Mouse (Mus musculus) CH12.LX (cell line): Measurements from ENCODE around the gene Arpp19. TPM values are rescaled to one million over a fixed set of nuclear protein-coding genes. Genes with fewer than 3 reads are reported as not detected.

Experiments
- DNase-seq: peaks from one replicate; pipeline ENCODE4 v3.0.0-alpha.2; 2013; ENCODE audit errors: extremely low read depth
- H3K27ac ChIP-seq: 2 replicates; pipeline ENCODE4 v1.5.1; 2012; ENCODE audit warnings: low read depth, mild to moderate bottlenecking, control low read depth, moderate library complexity; ENCODE audit not compliant: insufficient read depth
- H3K27me3 ChIP-seq: replicated peaks from 2 replicates; pipeline ENCODE3; 2012; ENCODE audit warnings: inconsistent platforms
- H3K36me3 ChIP-seq, 2 experiments: replicated peaks in 1 of 2; 2 replicates each; pipeline versions ENCODE3 to v1.6.1; 2012; ENCODE audit warnings: inconsistent platforms in 1 of 2, low read length in 1 of 2, mild to moderate bottlenecking in 1 of 2, mixed read lengths in 1 of 2, moderate library complexity in 1 of 2; ENCODE audit not compliant: control insufficient read depth in 1 of 2, insufficient read depth in 1 of 2
- H3K4me1 ChIP-seq, 2 experiments: 2 replicates each; pipeline ENCODE4 v1.6.1; 2012; ENCODE audit warnings: inconsistent platforms in 1 of 2, moderate library complexity in 1 of 2; ENCODE audit not compliant: insufficient read depth in 2 of 2, control insufficient read depth in 1 of 2
- H3K4me2 ChIP-seq: 2 replicates; pipeline ENCODE4 v1.6.1; 2012; ENCODE audit warnings: low read depth, mild to moderate bottlenecking, control low read depth; ENCODE audit not compliant: poor library complexity, insufficient read depth, severe bottlenecking
- H3K4me3 ChIP-seq, 3 experiments: fragments of 150-350 bp in 1 of 3; sonication (generic) in 1 of 3; replicated peaks in 1 of 3; 2 replicates each; pipeline versions ENCODE3 to v1.5.1; 2011 to 2012; ENCODE audit warnings: low read depth in 2 of 3, low read length in 2 of 3, mild to moderate bottlenecking in 2 of 3, moderate library complexity in 2 of 3, control low read depth in 1 of 3, improper control_type of control experiment in 1 of 3, inconsistent platforms in 1 of 3, mixed read lengths in 1 of 3; ENCODE audit not compliant: poor library complexity in 1 of 3
- H3K79me2 ChIP-seq: replicated peaks from 2 replicates; pipeline ENCODE4 v1.6.1; 2012; ENCODE audit warnings: mild to moderate bottlenecking, moderate library complexity; ENCODE audit not compliant: control insufficient read depth, poor library complexity, insufficient read depth, severe bottlenecking; ENCODE audit errors: extremely low read depth
- H3K9ac ChIP-seq: 2 replicates; pipeline ENCODE4 v1.6.1; 2012; ENCODE audit warnings: low read depth, mild to moderate bottlenecking, control low read depth, moderate library complexity; ENCODE audit not compliant: insufficient read depth
- H3K9me3 ChIP-seq: replicated peaks from 2 replicates; pipeline ENCODE3; 2012; ENCODE audit warnings: low read length, inconsistent platforms, mixed read lengths
- BHLHE40 ChIP-seq: IDR thresholded peaks from 2 replicates; pipeline ENCODE4 v1.6.1; 2011; ENCODE audit warnings: mild to moderate bottlenecking, low read depth, low read length, improper control_type of control experiment
- CHD2 ChIP-seq: IDR thresholded peaks from 2 replicates; pipeline ENCODE4 v1.6.1; 2011; ENCODE audit warnings: low read length, improper control_type of control experiment
- E2F4 ChIP-seq: IDR thresholded peaks from 2 replicates; pipeline ENCODE4 v1.6.1; 2011; ENCODE audit warnings: low read depth, low read length, improper control_type of control experiment; ENCODE audit not compliant: insufficient replicate concordance
- ELF1 ChIP-seq: IDR thresholded peaks from 2 replicates; pipeline ENCODE4 v1.6.1; 2014; ENCODE audit warnings: low read depth, mild to moderate bottlenecking, inconsistent platforms, low read length, improper control_type of control experiment
- EP300 ChIP-seq: IDR thresholded peaks from 2 replicates; pipeline ENCODE4 v1.6.1; 2011; ENCODE audit warnings: low read length, improper control_type of control experiment
- JUND ChIP-seq: conservative IDR thresholded peaks from 2 replicates; pipeline ENCODE4 v1.6.1; 2011; ENCODE audit warnings: low read depth, low read length, improper control_type of control experiment
- KAT2A ChIP-seq: IDR thresholded peaks from 2 replicates; pipeline ENCODE4 v1.6.1; 2012; ENCODE audit warnings: low read length, improper control_type of control experiment, inconsistent platforms; ENCODE audit not compliant: insufficient replicate concordance
- MAX ChIP-seq: IDR thresholded peaks from 2 replicates; pipeline ENCODE4 v1.6.1; 2011; ENCODE audit warnings: low read length, improper control_type of control experiment
- MAZ ChIP-seq: IDR thresholded peaks from 2 replicates; pipeline ENCODE4 v1.6.1; 2012; ENCODE audit warnings: low read depth, mild to moderate bottlenecking, inconsistent platforms, low read length, improper control_type of control experiment, moderate library complexity
- MYC ChIP-seq: IDR thresholded peaks from 2 replicates; pipeline ENCODE4 v1.6.1; 2011; ENCODE audit warnings: low read depth, mild to moderate bottlenecking, improper control_type of control experiment, low read length
- PAX5 ChIP-seq: IDR thresholded peaks from 2 replicates; pipeline ENCODE4 v1.6.1; 2012; ENCODE audit warnings: low read length, inconsistent platforms, mixed read lengths
- POLR2A ChIP-seq: IDR thresholded peaks from 2 replicates; pipeline ENCODE4 v1.6.1; 2011; ENCODE audit warnings: low read depth, mild to moderate bottlenecking, improper control_type of control experiment, low read length
- RAD21 ChIP-seq: IDR thresholded peaks from 2 replicates; pipeline ENCODE4 v1.6.1; 2011; ENCODE audit warnings: low read depth, mild to moderate bottlenecking, low read length, improper control_type of control experiment, moderate library complexity
- RCOR1 ChIP-seq: conservative IDR thresholded peaks from 2 replicates; pipeline ENCODE4 v1.6.1; 2012; ENCODE audit warnings: low read depth, mild to moderate bottlenecking, inconsistent platforms, low read length, improper control_type of control experiment
- SIN3A ChIP-seq: IDR thresholded peaks from 2 replicates; pipeline ENCODE4 v1.6.1; 2012; ENCODE audit warnings: low read length, improper control_type of control experiment, inconsistent platforms
- SMC3 ChIP-seq: IDR thresholded peaks from 2 replicates; pipeline ENCODE4 v1.6.1; 2011; ENCODE audit warnings: low read depth, low read length, improper control_type of control experiment
- TBP ChIP-seq: conservative IDR thresholded peaks from 2 replicates; pipeline ENCODE4 v1.6.1; 2011; ENCODE audit warnings: low read depth, low read length, improper control_type of control experiment
- TCF12 ChIP-seq: IDR thresholded peaks from 2 replicates; pipeline ENCODE4 v1.6.1; 2014; ENCODE audit warnings: low read depth, mild to moderate bottlenecking, inconsistent platforms, low read length, improper control_type of control experiment
- UBTF ChIP-seq: IDR thresholded peaks from 2 replicates; pipeline ENCODE4 v1.6.1; 2012; ENCODE audit warnings: low read depth, mild to moderate bottlenecking, inconsistent platforms, low read length, improper control_type of control experiment, moderate library complexity
- USF1 ChIP-seq: IDR thresholded peaks from 2 replicates; pipeline ENCODE4 v1.6.1; 2014; ENCODE audit warnings: low read depth, mild to moderate bottlenecking, inconsistent platforms, low read length, improper control_type of control experiment
- USF2 ChIP-seq: conservative IDR thresholded peaks from 2 replicates; pipeline ENCODE4 v1.6.1; 2011; ENCODE audit warnings: low read depth, low read length, improper control_type of control experiment
- ZC3H11A ChIP-seq: IDR thresholded peaks from 2 replicates; pipeline ENCODE4 v1.6.1; 2012; ENCODE audit warnings: low read depth, mild to moderate bottlenecking, inconsistent platforms, low read length, improper control_type of control experiment
- ZMIZ1 ChIP-seq: IDR thresholded peaks from 2 replicates; pipeline ENCODE4 v1.6.1; 2012; ENCODE audit warnings: low read depth, mild to moderate bottlenecking, inconsistent platforms, low read length, improper control_type of control experiment
- dilution Hi-C: fragments of 300-500 bp; cut with MboI; formaldehyde crosslinking; loops from 2 replicates; pipeline ENCODE4 v1.14.3; 2020; ENCODE audit warnings: low sequenced_read_pairs; ENCODE audit not compliant: extremely low pct_unique_long_range_greater_than_20kb, extremely low pct_ligation_motif_present
- in situ Hi-C: fragments of 300-500 bp; cut with MboI; formaldehyde crosslinking; loops from 3 replicates; pipeline ENCODE4 v1.14.3; 2019; ENCODE audit warnings: low sequenced_read_pairs, low pct_ligation_motif_present, low pct_unique_long_range_greater_than_20kb, mixed read lengths
- polyA plus RNA-seq: library from polyadenylated mRNA; unstranded; fragments of >175 nt; gene quantifications from 2 replicates; pipeline ENCODE4 v1.2.1, GENCODE M21; 2012; ENCODE audit warnings: low read depth; ENCODE audit not compliant: insufficient read length
- total RNA-seq, 2 experiments: library from RNA; depleted of rRNA; stranded (reverse); fragments of 300-350 nt in 1 of 2; fragments of >200 nt in 1 of 2; gene quantifications; 2 replicates each; pipeline ENCODE4 v1.2.3; 2012 to 2014

Gene Arpp19
- total and polyA plus RNA-seq, 3 experiments = 194 to 479 (median 244) TPM

GRCm38 (mm10) chr9:75071706-75072192 lies 34.3 kb downstream of the Arpp19 start:
- Histone ChIP-seq H3K4me3 (peak overlapping the region; percentile 76 to 99 (median 80)), H3K79me2 (peaks cover 44% of the 10 kb centered on the region), H3K9me3 (no peaks in the 10 kb centered on the region), H3K27me3 (no peaks in the 10 kb centered on the region), H3K4me2 (peak overlapping the region; percentile 80; the same call in 1 of the 2 replicates), H3K27ac (peak overlapping the region; percentile 87), H3K4me1 (peaks cover 8 to 50% of the 10 kb centered on the region in 2 experiments), H3K36me3 (no peaks in the 10 kb centered on the region), H3K9ac (peak overlapping the region; percentile 81)
- DNase-seq = peak; percentile 66
- in situ Hi-C loops = no loop called here
- TF ChIP-seq JUND (no peak), ZC3H11A (no peak), TCF12 (no peak), SIN3A (peak; percentile 14; the same call in 1 of the 2 replicates), TBP (0 out of 2 replicates have a peak, but pooled peaks have one; percentile 21), MAZ (no peak), BHLHE40 (no peak), RAD21 (no peak), ZMIZ1 (no peak; the same call in 1 of the 2 replicates), ELF1 (no peak), KAT2A (no peak), RCOR1 (no peak), PAX5 (no peak), UBTF (0 out of 2 replicates have a peak, but pooled peaks have one; percentile 32)
- dilution Hi-C loops = no loop called here

DNA sequence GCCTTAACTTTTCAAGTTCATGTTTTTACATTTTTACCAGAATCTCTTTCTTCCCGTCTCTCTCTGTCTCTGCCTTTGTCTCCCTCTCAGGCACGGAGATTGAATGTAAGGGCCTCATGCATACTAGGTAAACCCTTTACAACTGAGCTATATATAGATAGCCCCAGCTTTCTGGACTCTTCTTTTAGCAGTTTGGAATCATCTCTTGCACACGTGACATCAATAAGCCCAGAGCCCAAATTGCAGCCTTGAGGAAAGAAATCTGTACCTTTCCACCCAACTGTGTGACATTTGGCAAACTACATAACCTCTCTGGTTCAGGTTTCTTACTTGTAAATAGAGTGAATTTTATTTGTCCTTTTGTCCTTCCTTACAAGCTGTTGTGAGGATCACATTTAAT lies 34.9 kb downstream of the Arpp19 start:
- TF ChIP-seq CHD2 (no peak), EP300 (peak; percentile 24; the same call in 1 of the 2 replicates), BHLHE40 (peak; percentile 34; the same call in 1 of the 2 replicates), SMC3 (no peak), E2F4 (no peak), RCOR1 (no peak), USF1 (peak; percentile 14; the same call in 1 of the 2 replicates), MAZ (no peak), USF2 (peak; percentile 41), TCF12 (no peak), MAX (peak; percentile 54; the same call in 1 of the 2 replicates), MYC (peak; percentile 30; the same call in 1 of the 2 replicates), POLR2A (no peak)
- TF ChIP-seq, all 38 proteins: peak for 6

More for the DNA sequence above, 34.9 kb downstream of the Arpp19 start:
- Histone ChIP-seq H3K4me1 (peaks cover 10 to 56% of the 10 kb centered on the region in 2 experiments), H3K4me2 (peak overlapping the region; percentile 80), H3K9ac (peak overlapping the region; percentile 81), H3K9me3 (no peaks in the 10 kb centered on the region), H3K27ac (no peak overlapping the region), H3K36me3 (no peaks in the 10 kb centered on the region), H3K4me3 (peak overlapping the region; percentile 76 to 99 (median 80)), H3K79me2 (peaks cover 49% of the 10 kb centered on the region), H3K27me3 (no peaks in the 10 kb centered on the region)
- in situ Hi-C loops = no loop called here
- dilution Hi-C loops = no loop called here
- no peak for DNase-seq
